Mouse (Mus musculus) right cerebral cortex, postnatal 10 days (tissue): ENCODE measurements at regions not wholly inside any gene's neighbourhood (a gene's known extent, or its start where the extent isn't known, plus 50 kb on each side); places are given as distances from the start of the nearest gene placed in this dataset.
A peak's percentile ranks its signal among the peaks of the same experiment; 100 is the strongest.

ENCODE experiments used
- DNase-seq, 2 experiments: peaks; one replicate each; pipeline ENCODE4 v3.0.0; 2021; ENCODE audit warnings: low spot score in 2 of 2

- no peak for DNase-seq
Observed at GRCm38 (mm10) chr6:41126855-41127254, 91.5 kb upstream of the 2210010C04Rik start.

GRCm38 (mm10) chr6:41121641-41122040 lies 86.3 kb upstream of the 2210010C04Rik start:
- no peak for DNase-seq

- DNase-seq: no peak
Observed at GRCm38 (mm10) chr6:41119176-41119575, 83.9 kb upstream of the 2210010C04Rik start.

GRCm38 (mm10) chr6:41118201-41118976 lies 83.1 kb upstream of the 2210010C04Rik start:
- DNase-seq: peak; percentile 74 to 82

GRCm38 (mm10) chr6:41113943-41114342 lies 78.6 kb upstream of the 2210010C04Rik start:
- no peak for DNase-seq

- DNase-seq: peak; percentile 50 to 71
Observed at GRCm38 (mm10) chr6:41112861-41113610, 77.7 kb upstream of the 2210010C04Rik start.

- no peak for DNase-seq
Observed at GRCm38 (mm10) chr6:41111829-41112228, 76.5 kb upstream of the 2210010C04Rik start.

- no peak for DNase-seq
Observed at GRCm38 (mm10) chr6:41108897-41109296, 73.6 kb upstream of the 2210010C04Rik start.

- peak in 1 of 2 experiments; percentile 38 for DNase-seq
Observed at GRCm38 (mm10) chr6:41103689-41104400, 68.5 kb upstream of the 2210010C04Rik start.

GRCm38 (mm10) chr6:41101997-41102396 lies 66.7 kb upstream of the 2210010C04Rik start:
- DNase-seq: no peak

GRCm38 (mm10) chr6:41100258-41100657 lies 64.9 kb upstream of the 2210010C04Rik start:
- DNase-seq: no peak

GRCm38 (mm10) chr6:41091177-41091829 lies 56.0 kb upstream of the 2210010C04Rik start:
- DNase-seq: peak in 1 of 2 experiments; percentile 36
